Mouse (Mus musculus) cortical plate, adult 2 months (tissue): ENCODE measurements around the gene Gm49355.

Experiments
- CTCF ChIP-seq: fragments of 200-500 bp; IDR thresholded peaks from 2 replicates; pipeline ENCODE4 v1.5.1; 2011; ENCODE audit warnings: mild to moderate bottlenecking, control low read depth, low read length; ENCODE audit not compliant: insufficient read depth; ENCODE audit errors: extremely low read depth
- POLR2A ChIP-seq: fragments of 200-500 bp; IDR thresholded peaks from 2 replicates; pipeline ENCODE4 v1.6.1; 2011; ENCODE audit warnings: mild to moderate bottlenecking, low read length, control low read depth; ENCODE audit not compliant: insufficient read depth; ENCODE audit errors: extremely low read depth

DNA sequence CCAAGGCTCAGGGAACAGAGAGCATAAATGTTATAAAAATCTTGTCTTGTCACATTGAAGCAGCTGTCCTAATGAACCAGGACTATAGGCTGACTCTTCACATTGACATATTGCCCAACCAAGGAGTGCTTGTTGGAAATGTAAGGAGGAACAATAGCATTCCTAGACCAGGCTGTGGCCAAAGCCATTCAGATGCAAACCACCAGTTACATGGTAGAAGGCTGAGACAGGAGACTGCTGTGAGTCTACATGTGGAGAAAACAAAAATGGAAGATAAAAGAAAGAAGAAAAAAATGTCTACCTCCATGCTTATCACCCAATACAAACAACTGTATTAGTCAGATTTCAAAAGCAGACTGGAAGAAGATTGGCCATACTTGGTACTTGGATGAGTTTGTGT lies 15.4 kb downstream of the Gm49355 start:
- TF ChIP-seq POLR2A (no peak), CTCF (no peak)
